Mouse (Mus musculus): ENCODE data around the gene Rai14.

GRCm38 (mm10) chr15:10675801-10676200 lies 38.6 kb downstream of the Rai14 start:
- TF ChIP-seq RCOR1 (IDR thresholded peaks at IDR 0.05; ENCODE audit: low read depth, low read length) (no peak), POLR2AphosphoS2 (IDR thresholded peaks at IDR 0.05; ENCODE audit: low read length) (no peak), POLR2A (IDR thresholded peaks at IDR 0.05; ENCODE audit: control insufficient read depth in 1 of 2, insufficient read depth in 1 of 2, low read depth in 1 of 2, low read length in 2 of 2, poor library complexity in 1 of 2) (no peak), EP300 (IDR thresholded peaks at IDR 0.05; ENCODE audit: low read depth in 1 of 2, low read length in 2 of 2) (no peak), GATA1 (IDR thresholded peaks at IDR 0.05; ENCODE audit: low read depth, low read length) (no peak), CTCF (IDR thresholded peaks at IDR 0.05 in 2 of 3, conservative IDR thresholded peaks at IDR 0.05 in 1 of 3; ENCODE audit: control insufficient read depth in 1 of 3, insufficient read depth in 1 of 3, low read depth in 2 of 3, low read length in 3 of 3, poor library complexity in 1 of 3, severe bottlenecking in 1 of 3) (no peak), ZC3H11A (IDR thresholded peaks at IDR 0.05; ENCODE audit: low read depth, low read length) (no peak), JUND (IDR thresholded peaks at IDR 0.05; ENCODE audit: low read depth, low read length) (no peak), CHD1 (IDR thresholded peaks at IDR 0.05; ENCODE audit: low read depth, low read length) (no peak), POLR2AphosphoS5 (IDR thresholded peaks at IDR 0.05; ENCODE audit: borderline replicate concordance, low read depth, low read length) (no peak), E2F4 (IDR thresholded peaks at IDR 0.05; ENCODE audit: borderline replicate concordance, low read depth, low read length) (no peak), MEF2A (IDR thresholded peaks at IDR 0.05; ENCODE audit: extremely low read depth, insufficient replicate concordance, low read depth, low read length, poor library complexity, severe bottlenecking) (no peak), GABPA (IDR thresholded peaks at IDR 0.05; ENCODE audit: low read depth, low read length) (no peak)

Measured in MEL (cell line).